Mouse (Mus musculus): ENCODE measurements at regions not wholly inside any gene's neighbourhood (a gene's known extent, or its start where the extent isn't known, plus 50 kb on each side); places are given as distances from the start of the nearest gene placed in this dataset.

GRCm38 (mm10) chr6:127324984-127325383, 121.7 kb upstream of the Parp11 start:
- TF ChIP-seq GATA1 (IDR thresholded peaks at IDR 0.05; ENCODE audit: borderline replicate concordance, low read length) (no peak), FLI1 (IDR thresholded peaks at IDR 0.05; ENCODE audit: low read length) (no peak)

Measured in megakaryocyte, embryonic 14.5 days (primary cell).